Mouse (Mus musculus): ENCODE measurements around the gene Vps13d.

DNA sequence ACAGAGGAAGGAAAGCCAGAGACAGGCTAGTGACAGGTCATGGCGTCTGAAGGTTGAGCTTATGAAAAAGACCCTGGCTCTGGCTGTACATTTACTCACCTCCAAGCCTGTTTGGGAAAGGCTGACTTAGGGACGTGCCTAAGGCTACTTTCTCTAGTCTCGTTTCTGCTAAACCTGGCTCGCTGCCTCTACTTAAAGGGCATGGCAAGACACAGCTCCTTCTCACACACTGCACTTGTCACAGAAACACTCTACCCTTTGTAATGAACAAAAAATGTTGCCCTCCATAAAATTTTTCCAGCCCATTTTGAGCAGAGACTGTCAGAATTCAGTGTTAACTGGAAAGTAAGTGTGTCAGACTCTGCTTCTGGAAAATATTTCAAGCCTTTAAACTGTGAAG, 70.4 kb downstream of the Vps13d start:
- TF ChIP-seq CTCF (IDR thresholded peaks at IDR 0.05) (no peak), EP300 (IDR thresholded peaks at IDR 0.05) (no peak)
